Mouse (Mus musculus): ENCODE results near the gene Rbms2. TPM values are rescaled to one million over a fixed set of nuclear protein-coding genes. Genes with fewer than 3 reads are reported as not detected.
"Not testable (repeated sequence)": the region's sequence is repeated elsewhere in the genome, so short reads cannot be mapped to it uniquely, and the experiment has no call there.

The Rbms2 gene
- polyA plus RNA-seq (2015; fragmentation: Nextera tagmentation; extraction: Ambion mirVana) = 11.1 and 13.1 TPM in 2 replicates

- peak within 1 kb of the TSS; percentile 26 for H3K4me2 ChIP-seq
These were observed at the start of gene Rbms2 for GRCm38 (mm10) chr10:128179989-128180388. Rbms2 (minus strand) TSS chr10:128180297.

DNA sequence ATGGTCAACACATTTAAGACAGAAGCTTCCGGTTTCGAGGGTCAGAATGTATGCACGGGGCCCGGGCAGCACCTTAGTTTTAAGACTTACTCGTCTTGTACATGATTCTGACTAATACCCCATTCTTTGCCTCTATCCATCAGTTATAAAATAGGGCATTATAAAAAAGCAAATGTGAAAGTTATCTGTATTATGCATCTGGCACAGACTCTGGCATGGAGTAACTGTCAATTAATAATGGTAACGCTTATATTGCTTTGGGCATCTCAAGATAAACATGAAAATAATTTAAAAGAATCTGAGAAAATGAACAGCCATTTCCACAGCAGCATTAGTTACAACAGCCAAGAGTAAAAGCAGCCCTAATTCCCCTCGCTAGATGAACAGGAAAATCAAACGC, 47.9 kb upstream of the Rbms2 start:
- H3K4me1 ChIP-seq (replicated peaks) = peaks cover 8% of the 10 kb centered on the region; the same call in 1 of the 2 replicates
- no peak for ATAC-seq (ENCODE audit: low FRiP score)
- H3K27me3 ChIP-seq = no peaks in the 10 kb centered on the region
- no peaks in the 10 kb centered on the region for H3K36me3 ChIP-seq
- WGBS = 92% methylated on average over 8 of the region's 8 CpGs
- no peaks in the 10 kb centered on the region for H3K9me3 ChIP-seq
- no peak overlapping the region for H3K27ac ChIP-seq
- H3K4me3 ChIP-seq = no peak overlapping the region
- H3K9ac ChIP-seq = no peak overlapping the region
- H3K4me2 ChIP-seq = no peak overlapping the region

More at GRCm38 (mm10) chr10:128179989-128180388, at the start of gene Rbms2:
- Histone ChIP-seq H3K4me1 (replicated peaks) (peaks cover 16% of the 10 kb centered on the region), H3K27ac (no peak within 1 kb of the TSS), H3K27me3 (no peaks in the 10 kb centered on the region), H3K9ac (no peak within 1 kb of the TSS), H3K4me3 (no peak within 1 kb of the TSS), H3K9me3 (no peaks in the 10 kb centered on the region), H3K36me3 (no peaks in the 10 kb centered on the region)
- ATAC-seq (ENCODE audit: low FRiP score) = no peak
- 3% methylated on average over 6 of the region's 6 CpGs for WGBS

DNA sequence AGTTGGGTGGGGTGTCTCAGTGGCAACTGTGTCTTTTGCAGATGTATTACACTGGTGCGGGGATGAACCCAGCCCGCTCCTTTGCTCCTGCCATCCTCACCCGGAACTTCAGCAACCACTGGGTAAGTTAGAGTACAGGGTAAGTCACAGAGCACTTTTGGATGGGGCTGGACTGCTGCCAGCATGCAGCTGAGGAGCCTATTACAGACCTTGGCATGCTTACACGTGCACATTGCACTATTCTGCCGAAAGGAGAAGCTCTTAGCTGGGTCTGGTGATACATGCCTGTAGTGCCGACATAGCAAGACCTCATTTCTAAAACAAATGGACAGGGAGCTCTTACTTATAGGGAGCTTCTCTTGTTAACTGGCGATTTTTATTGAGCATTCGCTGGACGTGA, 47.5 kb upstream of the Rbms2 start:
- H3K9me3 ChIP-seq = no peaks in the 10 kb centered on the region
- no peak overlapping the region for H3K4me2 ChIP-seq
- 88% methylated on average over 9 of the region's 9 CpGs for WGBS
- no peaks in the 10 kb centered on the region for H3K27me3 ChIP-seq
- H3K4me3 ChIP-seq = no peak overlapping the region
- no peak for ATAC-seq (ENCODE audit: low FRiP score)
- H3K4me1 ChIP-seq (replicated peaks) = 0 out of 2 replicates have a peak, but pooled peaks cover 5% of the 10 kb centered on the region
- no peak overlapping the region for H3K27ac ChIP-seq
- no peaks in the 10 kb centered on the region for H3K36me3 ChIP-seq
- no peak overlapping the region for H3K9ac ChIP-seq

DNA sequence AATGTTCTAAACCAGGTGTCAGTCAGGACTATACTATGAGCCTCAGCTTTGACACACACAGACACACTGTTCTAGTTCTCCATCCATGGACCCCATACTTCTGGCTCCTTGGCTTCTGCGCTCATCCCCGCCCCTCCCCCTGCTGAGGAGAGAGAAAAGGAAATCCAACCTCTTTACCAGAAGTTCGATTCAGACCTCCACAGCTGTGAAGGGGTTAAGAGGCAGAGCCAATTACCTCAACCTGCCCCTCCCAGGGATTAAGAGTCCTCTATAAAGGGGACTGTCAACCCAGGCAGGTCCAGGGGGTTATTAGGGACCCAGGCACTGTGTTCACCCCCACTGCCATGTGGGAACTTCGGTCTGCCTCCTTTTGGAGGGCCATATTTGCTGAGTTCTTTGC, 45.4 kb upstream of the Rbms2 start, which contains the start of gene Mip:
TSS of gene Mip (plus strand) at position 301 of the 400 bp plus-strand sequence.
- no peaks in the 10 kb centered on the region for H3K36me3 ChIP-seq
- H3K9me3 ChIP-seq = no peaks in the 10 kb centered on the region
- H3K4me1 ChIP-seq (replicated peaks) = no peaks in the 10 kb centered on the region
- H3K4me3 ChIP-seq = no peak within 1 kb of the TSS
- no peak within 1 kb of the TSS for H3K27ac ChIP-seq
- no peak within 1 kb of the TSS for H3K4me2 ChIP-seq
- no peaks in the 10 kb centered on the region for H3K27me3 ChIP-seq
- WGBS = 54% methylated on average over 4 of the region's 4 CpGs
- no peak within 1 kb of the TSS for H3K9ac ChIP-seq
- ATAC-seq (ENCODE audit: low FRiP score) = no peak

- no peak for ATAC-seq (ENCODE audit: low FRiP score)
- Histone ChIP-seq H3K4me3 (no peak overlapping the region), H3K9me3 (no peaks in the 10 kb centered on the region), H3K36me3 (no peaks in the 10 kb centered on the region), H3K4me2 (no peak overlapping the region), H3K27me3 (no peaks in the 10 kb centered on the region), H3K9ac (no peak overlapping the region), H3K27ac (no peak overlapping the region), H3K4me1 (replicated peaks) (no peaks in the 10 kb centered on the region)
- WGBS = 60% methylated on average over 5 of the region's 5 CpGs
These were observed 45.0 kb upstream of the Rbms2 start for GRCm38 (mm10) chr10:128225064-128225463.

- no peaks in the 10 kb centered on the region for H3K9me3 ChIP-seq
- H3K9ac ChIP-seq = no peak overlapping the region
- ATAC-seq (ENCODE audit: low FRiP score) = no peak
- H3K4me1 ChIP-seq (replicated peaks) = no peaks in the 10 kb centered on the region
- 64% methylated on average over 16 of the region's 16 CpGs for WGBS
- no peaks in the 10 kb centered on the region for H3K36me3 ChIP-seq
- H3K4me2 ChIP-seq = no peak overlapping the region
- H3K4me3 ChIP-seq = no peak overlapping the region
- H3K27me3 ChIP-seq = no peaks in the 10 kb centered on the region
- H3K27ac ChIP-seq = no peak overlapping the region
These were observed 41.6 kb upstream of the Rbms2 start for GRCm38 (mm10) chr10:128221533-128222286.

DNA sequence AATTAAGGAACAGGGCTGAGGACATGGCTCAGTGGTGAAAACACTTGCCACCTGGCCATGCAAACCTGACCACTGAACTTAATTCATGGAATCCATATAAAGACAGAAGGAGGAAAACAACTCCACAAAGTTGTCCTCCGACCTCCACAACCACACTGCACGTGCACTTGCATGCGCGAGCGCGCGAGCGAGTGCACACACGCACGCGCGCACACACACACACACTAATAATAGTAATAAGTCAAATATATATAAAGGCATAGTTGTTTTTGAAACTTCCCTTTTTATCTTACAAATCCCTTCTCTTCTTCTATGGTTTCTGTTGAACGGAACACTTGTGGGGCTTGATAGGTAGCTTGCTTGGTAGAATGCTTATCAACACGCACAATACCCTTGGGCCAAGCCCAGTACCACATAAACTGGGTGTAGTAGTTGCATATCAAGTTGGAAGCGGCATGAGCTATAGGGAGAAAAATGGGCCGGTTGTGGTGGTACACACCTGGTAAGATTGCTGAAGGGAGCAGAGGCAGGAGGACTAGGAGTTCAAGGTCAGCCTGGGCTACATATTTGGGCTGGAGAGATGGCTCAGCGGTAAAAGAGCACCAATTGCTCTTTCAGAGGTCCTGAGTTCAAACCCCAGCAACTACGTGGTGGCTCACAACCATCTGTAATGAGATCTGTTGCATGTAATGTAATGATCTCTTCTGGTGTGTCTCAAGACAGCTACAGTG, 38.5 kb upstream of the Rbms2 start:
- Histone ChIP-seq H3K36me3 (no peaks in the 10 kb centered on the region), H3K4me3 (no peak overlapping the region), H3K9ac (no peak overlapping the region), H3K9me3 (no peaks in the 10 kb centered on the region), H3K4me1 (replicated peaks) (no peaks in the 10 kb centered on the region), H3K27ac (no peak overlapping the region), H3K27me3 (peaks cover 11% of the 10 kb centered on the region), H3K4me2 (no peak overlapping the region)
- 94% methylated on average over 18 of the region's 18 CpGs for WGBS
- ATAC-seq (ENCODE audit: low FRiP score) = no peak

DNA sequence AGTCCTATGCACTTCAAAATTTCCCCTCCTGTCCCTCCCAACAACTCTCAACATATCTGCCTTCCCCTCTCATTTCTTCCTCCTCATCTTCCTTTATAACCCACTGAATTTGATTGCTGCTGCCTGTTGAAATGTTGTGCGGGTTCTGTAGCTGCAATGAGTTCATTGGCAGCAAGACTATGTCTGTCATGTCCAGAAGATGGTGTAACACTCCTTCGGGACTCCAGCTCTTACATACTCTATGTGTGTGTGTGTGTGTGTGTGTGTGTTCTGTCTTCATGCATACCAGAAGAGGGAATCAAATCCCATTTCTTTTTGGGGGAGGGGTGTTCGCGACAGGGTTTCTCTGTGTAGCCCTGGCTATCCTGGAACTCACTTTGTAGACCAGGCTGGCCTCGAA, 34.9 kb upstream of the Rbms2 start:
- Histone ChIP-seq H3K36me3 (no peaks in the 10 kb centered on the region), H3K4me3 (no peak overlapping the region), H3K9ac (no peak overlapping the region), H3K27ac (no peak overlapping the region), H3K4me2 (no peak overlapping the region), H3K4me1 (replicated peaks) (peaks cover 14% of the 10 kb centered on the region), H3K9me3 (no peaks in the 10 kb centered on the region), H3K27me3 (peaks cover 16% of the 10 kb centered on the region)
- 94% methylated on average over 5 of the region's 5 CpGs for WGBS
- no peak for ATAC-seq (ENCODE audit: low FRiP score)

DNA sequence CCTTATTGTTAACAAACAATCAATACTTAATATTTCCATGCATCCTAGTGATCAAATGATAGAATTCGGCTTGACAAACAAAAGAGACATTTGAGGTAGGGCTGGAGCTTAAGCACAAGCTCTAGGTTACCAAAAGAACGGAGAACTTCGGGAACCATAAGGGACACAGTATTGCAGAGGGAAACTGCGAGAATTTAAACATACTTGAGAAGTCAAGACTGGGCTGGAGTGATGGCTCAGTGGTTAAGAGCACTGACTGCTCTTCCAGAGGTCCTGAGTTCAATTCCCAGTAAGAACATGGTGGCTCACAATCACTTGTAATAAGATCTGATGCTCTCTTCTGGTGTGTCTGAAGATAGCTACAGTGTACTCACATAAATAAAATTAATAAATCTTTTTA, 34.0 kb upstream of the Rbms2 start:
- 93% methylated on average over 4 of the region's 4 CpGs for WGBS
- Histone ChIP-seq H3K27me3 (peaks cover 16% of the 10 kb centered on the region), H3K4me1 (replicated peaks) (peaks cover 14% of the 10 kb centered on the region)
- H3K36me3 ChIP-seq; H3K4me3 ChIP-seq; H3K4me2 ChIP-seq; H3K9me3 ChIP-seq; ATAC-seq (ENCODE audit: low FRiP score); H3K9ac ChIP-seq; H3K27ac ChIP-seq: not testable (repeated sequence)

DNA sequence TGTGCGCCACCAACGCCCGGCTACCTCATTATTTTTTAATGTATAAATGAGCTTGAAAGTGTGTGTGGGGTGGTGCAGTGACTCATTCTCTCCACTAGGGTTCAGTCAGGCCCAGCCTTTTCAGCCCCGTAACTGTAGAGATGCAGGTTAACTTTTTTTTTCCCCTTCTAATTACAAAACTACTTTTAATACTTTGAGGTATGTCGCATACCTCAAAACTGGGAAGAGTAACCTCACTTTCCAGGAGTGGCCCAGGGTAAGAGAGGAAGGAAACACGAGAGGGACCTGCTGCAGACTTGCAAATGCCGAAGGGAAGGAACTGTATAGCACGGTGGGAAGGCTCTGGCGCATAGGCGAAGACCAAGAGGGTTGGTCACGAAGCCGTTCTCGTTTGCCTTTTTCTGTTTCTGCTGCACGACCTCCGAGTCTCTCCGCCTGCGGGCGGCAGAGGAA, 32.8 kb upstream of the Rbms2 start:
- no peak overlapping the region for H3K27ac ChIP-seq
- under 1% methylated on average over 18 of the region's 18 CpGs for WGBS
- ATAC-seq (ENCODE audit: low FRiP score) = 0 out of 2 replicates have a peak, but pooled peaks have one; percentile 15
- no peak overlapping the region for H3K9ac ChIP-seq
- H3K36me3 ChIP-seq = 0 out of 2 replicates have a peak, but pooled peaks cover 4% of the 10 kb centered on the region
- H3K9me3 ChIP-seq = no peaks in the 10 kb centered on the region
- H3K4me1 ChIP-seq (replicated peaks) = peaks cover 14% of the 10 kb centered on the region
- H3K4me2 ChIP-seq = peak overlapping the region; percentile 50
- H3K4me3 ChIP-seq = peak overlapping the region; percentile 21
- H3K27me3 ChIP-seq = peaks cover 16% of the 10 kb centered on the region

DNA sequence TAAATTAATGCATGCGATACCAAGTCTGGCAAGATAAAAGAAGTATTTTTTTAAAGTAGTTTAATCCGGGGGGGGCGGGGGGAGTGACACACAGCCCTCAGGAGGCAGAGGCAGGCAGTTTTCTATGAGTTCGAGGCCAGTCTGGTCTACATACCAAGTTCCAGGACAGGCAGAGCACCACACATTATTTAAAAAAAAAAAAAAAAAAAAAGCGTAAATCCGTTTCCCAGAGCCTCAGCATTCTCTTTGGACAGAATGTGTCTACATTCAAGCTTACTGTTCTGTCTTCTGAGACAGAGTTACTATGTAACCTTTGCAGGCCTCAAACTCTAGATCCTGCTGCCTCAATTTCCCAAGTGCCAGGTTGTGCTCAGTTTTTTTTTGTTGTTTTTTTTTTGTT, 32.1 kb upstream of the Rbms2 start:
- WGBS = 46% methylated on average over 6 of the region's 6 CpGs
- H3K9ac ChIP-seq = peak overlapping the region; percentile 76
- ATAC-seq (ENCODE audit: low FRiP score) = 0 out of 2 replicates have a peak, but pooled peaks have one; percentile 16

DNA sequence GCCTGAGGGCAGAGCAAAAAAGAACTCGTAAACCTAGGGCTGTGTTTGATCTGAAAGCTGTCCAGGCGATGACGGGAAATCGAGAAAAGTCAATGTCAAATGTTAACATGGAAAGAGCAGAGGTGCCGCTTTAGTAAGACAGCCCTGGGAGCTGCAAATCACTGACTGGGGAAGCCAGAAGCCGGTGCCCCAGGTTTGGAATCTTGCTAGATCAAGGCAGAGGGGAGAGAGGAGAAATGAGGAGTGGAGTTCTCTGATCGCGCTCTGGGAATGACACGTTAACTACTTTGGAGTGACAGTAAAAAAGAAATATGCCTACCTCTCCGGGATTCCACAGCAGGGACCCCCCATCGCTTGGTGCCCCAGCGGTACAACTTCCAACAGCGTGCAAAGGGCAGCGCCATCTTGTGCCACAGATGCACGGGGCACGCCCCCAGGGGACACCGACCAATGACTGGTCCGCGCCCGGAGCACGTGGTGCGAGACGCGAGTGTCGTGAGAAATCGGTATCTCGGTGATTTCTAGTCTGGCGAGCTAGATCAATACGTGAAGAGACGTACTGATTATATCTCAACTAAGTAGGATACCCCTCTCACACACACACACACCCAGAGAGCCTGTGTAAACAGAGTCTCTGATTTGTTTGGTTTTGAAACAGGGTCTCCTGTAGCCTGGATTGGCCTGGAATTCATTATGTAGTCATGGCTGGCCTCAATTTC, 31.5 kb upstream of the Rbms2 start, which contains the start of gene Spryd4:
TSS of gene Spryd4 (minus strand) at position 418 of the 719 bp plus-strand sequence.
- peaks cover 16% of the 10 kb centered on the region for H3K27me3 ChIP-seq
- H3K4me3 ChIP-seq = peak within 1 kb of the TSS; percentile 58
- ATAC-seq (ENCODE audit: low FRiP score) = peak; percentile 94
- H3K4me2 ChIP-seq = peak within 1 kb of the TSS; percentile 79
- WGBS = under 1% methylated on average over 30 of the region's 30 CpGs
- H3K27ac ChIP-seq = peak within 1 kb of the TSS; percentile 49; the same call in 1 of the 2 replicates
- H3K9ac ChIP-seq = peak within 1 kb of the TSS; percentile 76
- H3K36me3 ChIP-seq = peaks cover 11% of the 10 kb centered on the region
- no peaks in the 10 kb centered on the region for H3K9me3 ChIP-seq
- peaks cover 14% of the 10 kb centered on the region for H3K4me1 ChIP-seq (replicated peaks)

More for the DNA sequence above, 32.1 kb upstream of the Rbms2 start:
- H3K4me2 ChIP-seq = peak overlapping the region; percentile 79
- peaks cover 16% of the 10 kb centered on the region for H3K27me3 ChIP-seq
- H3K27ac ChIP-seq = peak overlapping the region; percentile 49; the same call in 1 of the 2 replicates
- peaks cover 6% of the 10 kb centered on the region; the same call in 1 of the 2 replicates for H3K36me3 ChIP-seq
- H3K4me1 ChIP-seq (replicated peaks) = peaks cover 14% of the 10 kb centered on the region
- peak overlapping the region; percentile 58 for H3K4me3 ChIP-seq
- no peaks in the 10 kb centered on the region for H3K9me3 ChIP-seq
